Mouse (Mus musculus) lung, adult 10 weeks (tissue): ENCODE measurements around the gene Gm3404. TPM values are rescaled to one million over a fixed set of nuclear protein-coding genes. Genes with fewer than 3 reads are reported as not detected.

Experiments
- polyA plus RNA-seq: library from polyadenylated mRNA; stranded (reverse); fragments of 350-450 nt; fragmentation: Illumina TruSeq; extraction: RNeasy Lipid Tissue Mini Kit (QIAGEN cat#74804); gene quantifications from one replicate; pipeline ENCODE4 v1.2.3, GENCODE M21; 2014; ENCODE audit warnings: low read depth, low replicate concordance; ENCODE audit not compliant: insufficient read depth

Gene Gm3404
- not detected for polyA plus RNA-seq

DNA sequence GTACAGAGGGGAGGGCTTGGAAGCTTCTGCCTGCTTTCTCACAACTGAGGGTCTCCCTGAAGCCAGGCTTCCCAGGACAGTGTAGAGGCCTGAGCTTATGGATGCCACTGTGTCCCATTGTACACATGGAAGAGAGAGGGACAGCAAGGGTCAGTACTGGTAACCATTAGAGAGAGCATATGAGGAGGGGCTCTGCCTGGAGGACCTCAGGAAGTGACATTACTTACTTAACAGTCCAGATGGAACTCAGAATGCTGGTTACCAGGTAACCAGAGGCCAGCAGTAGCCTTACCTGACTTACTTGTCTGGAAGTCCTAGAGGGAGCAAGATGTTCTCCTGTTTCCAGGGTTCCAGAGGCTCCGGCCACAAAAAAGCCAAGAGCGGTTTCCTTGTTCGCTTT, at the start of gene Gm3404:
TSS of gene Gm3404 (plus strand) at position 301 of the 400 bp plus-strand sequence.

DNA sequence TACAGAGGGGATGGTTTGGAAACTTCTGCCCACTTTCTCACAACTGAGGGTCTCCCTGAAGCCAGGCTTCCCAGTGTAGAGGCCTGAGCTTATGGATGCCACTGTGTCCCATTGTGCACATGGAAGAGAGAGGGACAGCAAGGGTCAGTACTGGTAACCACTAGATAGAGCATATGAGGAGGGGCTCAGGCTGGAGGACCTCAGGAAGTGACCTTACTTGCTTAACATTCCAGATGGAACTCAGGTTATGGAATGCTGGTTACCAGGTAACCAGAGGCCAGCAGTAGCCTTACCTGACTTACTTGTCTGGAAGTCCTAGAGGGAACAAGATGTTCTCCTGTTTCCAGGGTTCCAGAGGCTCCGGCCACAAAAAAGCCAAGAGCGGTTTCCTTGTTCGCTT, 43.9 kb upstream of the Gm3404 start, which contains the start of gene Gm6408:
TSS of gene Gm6408 (plus strand) at position 301 of the 400 bp plus-strand sequence.

DNA sequence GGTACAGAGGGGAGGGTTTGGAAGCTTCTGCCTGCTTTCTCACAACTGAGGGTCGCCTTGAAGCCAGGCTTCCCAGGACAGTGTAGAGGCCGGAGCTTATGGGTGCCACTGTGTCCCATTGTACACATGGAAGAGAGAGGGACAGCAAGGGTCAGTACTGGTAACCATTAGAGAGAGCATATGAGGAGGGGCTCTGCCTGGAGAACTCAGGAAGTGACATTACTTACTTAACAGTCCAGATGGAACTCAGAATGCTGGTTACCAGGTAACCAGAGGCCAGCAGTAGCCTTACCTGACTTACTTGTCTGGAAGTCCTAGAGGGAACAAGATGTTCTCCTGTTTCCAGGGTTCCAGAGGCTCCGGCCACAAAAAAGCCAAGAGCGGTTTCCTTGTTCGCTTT, 34.5 kb upstream of the Gm3404 start, which contains the start of gene Gm6370:
TSS of gene Gm6370 (plus strand) at position 301 of the 400 bp plus-strand sequence.

DNA sequence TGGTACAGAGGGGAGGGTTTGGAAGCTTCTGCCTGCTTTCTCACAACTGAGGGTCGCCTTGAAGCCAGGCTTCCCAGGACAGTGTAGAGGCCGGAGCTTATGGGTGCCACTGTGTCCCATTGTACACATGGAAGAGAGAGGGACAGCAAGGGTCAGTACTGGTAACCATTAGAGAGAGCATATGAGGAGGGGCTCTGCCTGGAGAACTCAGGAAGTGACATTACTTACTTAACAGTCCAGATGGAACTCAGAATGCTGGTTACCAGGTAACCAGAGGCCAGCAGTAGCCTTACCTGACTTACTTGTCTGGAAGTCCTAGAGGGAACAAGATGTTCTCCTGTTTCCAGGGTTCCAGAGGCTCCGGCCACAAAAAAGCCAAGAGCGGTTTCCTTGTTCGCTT, 23.5 kb upstream of the Gm3404 start, which contains the start of gene 4930449I24Rik:
TSS of gene 4930449I24Rik (plus strand) at position 301 of the 400 bp plus-strand sequence.

DNA sequence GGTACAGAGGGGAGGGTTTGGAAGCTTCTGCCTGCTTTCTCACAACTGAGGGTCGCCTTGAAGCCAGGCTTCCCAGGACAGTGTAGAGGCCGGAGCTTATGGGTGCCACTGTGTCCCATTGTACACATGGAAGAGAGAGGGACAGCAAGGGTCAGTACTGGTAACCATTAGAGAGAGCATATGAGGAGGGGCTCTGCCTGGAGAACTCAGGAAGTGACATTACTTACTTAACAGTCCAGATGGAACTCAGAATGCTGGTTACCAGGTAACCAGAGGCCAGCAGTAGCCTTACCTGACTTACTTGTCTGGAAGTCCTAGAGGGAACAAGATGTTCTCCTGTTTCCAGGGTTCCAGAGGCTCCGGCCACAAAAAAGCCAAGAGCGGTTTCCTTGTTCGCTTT, 11.8 kb upstream of the Gm3404 start, which contains the start of gene Gm3402:
TSS of gene Gm3402 (plus strand) at position 301 of the 400 bp plus-strand sequence.

DNA sequence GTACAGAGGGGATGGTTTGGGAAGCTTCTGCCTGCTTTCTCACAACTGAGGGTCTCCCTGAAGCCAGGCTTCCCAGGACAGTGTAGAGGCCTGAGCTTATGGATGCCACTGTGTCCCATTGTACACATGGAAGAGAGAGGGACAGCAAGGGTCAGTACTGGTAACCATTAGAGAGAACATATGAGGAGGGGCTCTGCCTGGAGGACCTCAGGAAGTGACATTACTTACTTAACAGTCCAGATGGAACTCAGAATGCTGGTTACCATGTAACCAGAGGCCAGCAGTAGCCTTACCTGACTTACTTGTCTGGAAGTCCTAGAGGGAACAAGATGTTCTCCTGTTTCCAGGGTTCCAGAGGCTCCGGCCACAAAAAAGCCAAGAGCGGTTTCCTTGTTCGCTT, 11.7 kb downstream of the Gm3404 start, which contains the start of gene Gm3409:
TSS of gene Gm3409 (plus strand) at position 301 of the 400 bp plus-strand sequence.

DNA sequence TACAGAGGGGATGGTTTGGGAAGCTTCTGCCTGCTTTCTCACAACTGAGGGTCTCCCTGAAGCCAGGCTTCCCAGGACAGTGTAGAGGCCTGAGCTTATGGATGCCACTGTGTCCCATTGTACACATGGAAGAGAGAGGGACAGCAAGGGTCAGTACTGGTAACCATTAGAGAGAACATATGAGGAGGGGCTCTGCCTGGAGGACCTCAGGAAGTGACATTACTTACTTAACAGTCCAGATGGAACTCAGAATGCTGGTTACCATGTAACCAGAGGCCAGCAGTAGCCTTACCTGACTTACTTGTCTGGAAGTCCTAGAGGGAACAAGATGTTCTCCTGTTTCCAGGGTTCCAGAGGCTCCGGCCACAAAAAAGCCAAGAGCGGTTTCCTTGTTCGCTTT, 30.2 kb downstream of the Gm3404 start, which contains the start of gene Gm3415:
TSS of gene Gm3415 (plus strand) at position 301 of the 400 bp plus-strand sequence.

Other genes starting within 250 kb of the Gm3404 start
- 3.6 TPM for gene Wasf3, start 140.8 kb upstream of the Gm3404 start, polyA plus RNA-seq
- not detected for gene Gm6408, start 43.8 kb upstream of the Gm3404 start, polyA plus RNA-seq
- not detected for gene Gm6370, start 34.4 kb upstream of the Gm3404 start, polyA plus RNA-seq
- gene 4930449I24Rik, start 23.4 kb upstream of the Gm3404 start, polyA plus RNA-seq: not detected
- gene Gm3402, start 11.7 kb upstream of the Gm3404 start, polyA plus RNA-seq: not detected
- not detected for gene Gm3409, start 11.8 kb downstream of the Gm3404 start, polyA plus RNA-seq
- not detected for gene Gm3415, start 30.3 kb downstream of the Gm3404 start, polyA plus RNA-seq
- not detected for gene Gpr12, start 59.4 kb downstream of the Gm3404 start, polyA plus RNA-seq